Mouse (Mus musculus) brain, embryonic 14.5 days (tissue): ENCODE data around the gene Fam160b1.

ENCODE experiments used
- CTCF ChIP-seq: fragments of 200-500 bp; IDR thresholded peaks from 2 replicates; pipeline ENCODE4 v1.5.1; 2012; ENCODE audit warnings: inconsistent platforms, mild to moderate bottlenecking, moderate library complexity, borderline replicate concordance; ENCODE audit not compliant: insufficient read depth, insufficient read length; ENCODE audit errors: extremely low read depth
- POLR2A ChIP-seq: fragments of 200-500 bp; IDR thresholded peaks from 2 replicates; pipeline ENCODE4 v1.6.1; 2012; ENCODE audit warnings: mild to moderate bottlenecking, inconsistent platforms, borderline replicate concordance; ENCODE audit not compliant: poor library complexity, insufficient read depth, insufficient read length, severe bottlenecking; ENCODE audit errors: extremely low read depth

GRCm38 (mm10) chr19:57355451-57356251 lies 4.8 kb upstream of the Fam160b1 start:
- TF ChIP-seq CTCF (no peak), POLR2A (no peak)
